Mouse (Mus musculus) intestine, embryonic 14.5 days (tissue): ENCODE measurements around the gene Atn1. TPM values are rescaled to one million over a fixed set of nuclear protein-coding genes. Genes with fewer than 3 reads are reported as not detected.

Source experiments
- ATAC-seq: fragments of 200-750 bp; cut with Nextera tagmentation; replicated peaks from 2 replicates; pipeline ENCODE4 v1.8.0; 2017; ENCODE audit warnings: low read depth, moderate number of reproducible peaks, moderate TSS enrichment, moderate library complexity; ENCODE audit not compliant: low FRiP score, low TSS enrichment
- DNase-seq: peaks from one replicate; pipeline ENCODE4 v3.0.0-alpha.2; 2018; ENCODE audit warnings: low spot score
- H3K27ac ChIP-seq: fragments of 300-500 bp; sonication (generic); 2 replicates; pipeline ENCODE4 v1.5.1; 2014; ENCODE audit warnings: low read depth, mild to moderate bottlenecking, control low read depth
- H3K27me3 ChIP-seq: fragments of 300-500 bp; sonication (generic); replicated peaks from 2 replicates; pipeline ENCODE4 v1.6.1; 2014; ENCODE audit warnings: low read length, control low read depth; ENCODE audit not compliant: control insufficient read depth, insufficient read depth
- H3K36me3 ChIP-seq: fragments of 300-500 bp; sonication (generic); 2 replicates; pipeline ENCODE4 v1.6.1; 2014; ENCODE audit warnings: low read length, control low read depth; ENCODE audit not compliant: control insufficient read depth, insufficient read depth
- H3K4me1 ChIP-seq: fragments of 300-500 bp; sonication (generic); replicated peaks from 2 replicates; pipeline ENCODE4 v1.6.1; 2014; ENCODE audit warnings: low read length, control low read depth, mixed read lengths; ENCODE audit not compliant: control insufficient read depth, insufficient read depth
- H3K4me2 ChIP-seq: fragments of 300-500 bp; sonication (generic); 2 replicates; pipeline ENCODE4 v1.6.1; 2014; ENCODE audit warnings: low read length
- H3K4me3 ChIP-seq: fragments of 300-500 bp; sonication (generic); 2 replicates; pipeline ENCODE4 v1.5.1; 2014; ENCODE audit warnings: low read depth, low read length, control low read depth, mixed read lengths
- H3K9ac ChIP-seq: fragments of 300-500 bp; sonication (generic); 2 replicates; pipeline ENCODE4 v1.6.1; 2014; ENCODE audit warnings: mild to moderate bottlenecking, low read length
- H3K9me3 ChIP-seq: fragments of 300-500 bp; sonication (generic); 2 replicates; pipeline ENCODE4 v1.6.1; 2016; ENCODE audit warnings: low read length, control low read depth; ENCODE audit not compliant: control insufficient read depth
- WGBS: fragments of 180-500 bp; shearing (Covaris S2); extraction: QIAGEN DNeasy Blood & Tissue Kit; methylation state at CpG from one replicate; pipeline ENCODE4 v1.1.7; 2014; 5-methylcytosine and 5-hydroxymethylcytosine counted together
- polyA plus RNA-seq: library from polyadenylated mRNA; unstranded; fragments of >200 nt; fragmentation: Nextera tagmentation; extraction: Ambion mirVana; gene quantifications from 2 replicates; pipeline ENCODE4 v1.2.1, GENCODE M21; 2014

Gene Atn1
- polyA plus RNA-seq, 1 experiment from 2014 or later = 12.1 TPM

GRCm38 (mm10) chr6:124740888-124741761 is 15.2 kb downstream of the Atn1 start, which contains the start of gene Grcc10:
Gene Grcc10 (minus strand): TSS chr6:124741374.
- no peaks in the 10 kb centered on the region for H3K27me3 ChIP-seq
- peak within 1 kb of the TSS; percentile 95 for H3K27ac ChIP-seq
- peak within 1 kb of the TSS; percentile 74 for H3K9ac ChIP-seq
- ATAC-seq (peak; percentile 75), DNase-seq (peak; percentile 93)
- H3K4me3 ChIP-seq = peak within 1 kb of the TSS; percentile 59
- peaks cover 26% of the 10 kb centered on the region for H3K36me3 ChIP-seq
- H3K4me1 ChIP-seq = peaks cover 30% of the 10 kb centered on the region
- peak within 1 kb of the TSS; percentile 71 for H3K4me2 ChIP-seq
- WGBS = 0% methylated on average over 41 of the region's 41 CpGs
- H3K9me3 ChIP-seq = no peaks in the 10 kb centered on the region

- H3K4me3 ChIP-seq = peak overlapping the region; percentile 59
- H3K9ac ChIP-seq = peak overlapping the region; percentile 74
- ATAC-seq = peak; percentile 6; the same call in 1 of the 2 replicates
- peaks cover 27% of the 10 kb centered on the region for H3K4me1 ChIP-seq
- H3K36me3 ChIP-seq = peaks cover 26% of the 10 kb centered on the region
- H3K4me2 ChIP-seq = peak overlapping the region; percentile 71
- under 1% methylated on average over 26 of the region's 29 CpGs for WGBS
- peak overlapping the region; percentile 95 for H3K27ac ChIP-seq
- no peaks in the 10 kb centered on the region for H3K27me3 ChIP-seq
- peak; percentile 91 for DNase-seq
- H3K9me3 ChIP-seq = no peaks in the 10 kb centered on the region
Observed at GRCm38 (mm10) chr6:124740211-124740887, 16.0 kb downstream of the Atn1 start.

- no peak for ATAC-seq
- H3K9ac ChIP-seq = no peak overlapping the region
- WGBS = 83% methylated on average over 10 of the region's 10 CpGs
Observed at GRCm38 (mm10) chr6:124739231-124739796, 17.0 kb downstream of the Atn1 start.

GRCm38 (mm10) chr6:124738511-124739023 is 17.8 kb downstream of the Atn1 start, which contains the start of gene Ptpn6:
Gene Ptpn6 (minus strand): TSS chr6:124738714.
- no peaks in the 10 kb centered on the region for H3K27me3 ChIP-seq
- peak within 1 kb of the TSS; percentile 71; the same call in 1 of the 2 replicates for H3K4me2 ChIP-seq
- peak within 1 kb of the TSS; percentile 6; the same call in 1 of the 2 replicates for H3K27ac ChIP-seq
- H3K36me3 ChIP-seq = peaks cover 12% of the 10 kb centered on the region
- H3K9ac ChIP-seq = peak within 1 kb of the TSS; percentile 31; the same call in 1 of the 2 replicates
- H3K4me3 ChIP-seq = no peak within 1 kb of the TSS
- H3K4me1 ChIP-seq = peaks cover 27% of the 10 kb centered on the region
- no peaks in the 10 kb centered on the region for H3K9me3 ChIP-seq
- 15% methylated on average over 15 of the region's 15 CpGs for WGBS
- peak; percentile 77 for ATAC-seq
- peak; percentile 80 for DNase-seq

More at GRCm38 (mm10) chr6:124739231-124739796, 17.0 kb downstream of the Atn1 start:
- H3K4me3 ChIP-seq = peak overlapping the region; percentile 59; the same call in 1 of the 2 replicates
- no peak for DNase-seq
- peaks cover 27% of the 10 kb centered on the region for H3K4me1 ChIP-seq
- no peaks in the 10 kb centered on the region for H3K27me3 ChIP-seq
- peaks cover 18% of the 10 kb centered on the region for H3K36me3 ChIP-seq
- H3K9me3 ChIP-seq = no peaks in the 10 kb centered on the region
- peak overlapping the region; percentile 71 for H3K4me2 ChIP-seq
- peak overlapping the region; percentile 6; the same call in 1 of the 2 replicates for H3K27ac ChIP-seq

GRCm38 (mm10) chr6:124737040-124737439 is 19.3 kb downstream of the Atn1 start:
- no peaks in the 10 kb centered on the region for H3K9me3 ChIP-seq
- no peak for DNase-seq
- H3K36me3 ChIP-seq = no peaks in the 10 kb centered on the region
- H3K4me3 ChIP-seq = no peak overlapping the region
- WGBS = 90% methylated on average over 11 of the region's 11 CpGs
- no peak overlapping the region for H3K9ac ChIP-seq
- no peak for ATAC-seq
- H3K27me3 ChIP-seq = no peaks in the 10 kb centered on the region
- H3K4me1 ChIP-seq = peaks cover 26% of the 10 kb centered on the region
- H3K27ac ChIP-seq = no peak overlapping the region
- H3K4me2 ChIP-seq = no peak overlapping the region

- no peak overlapping the region for H3K4me3 ChIP-seq
- 95% methylated on average over 3 of the region's 3 CpGs for WGBS
- no peak overlapping the region for H3K27ac ChIP-seq
Observed at GRCm38 (mm10) chr6:124734417-124734816, 21.9 kb downstream of the Atn1 start.

GRCm38 (mm10) chr6:124732476-124733370 is 23.6 kb downstream of the Atn1 start:
- H3K27ac ChIP-seq = no peak overlapping the region
- H3K27me3 ChIP-seq = no peaks in the 10 kb centered on the region
- H3K4me1 ChIP-seq = no peaks in the 10 kb centered on the region
- H3K9ac ChIP-seq = no peak overlapping the region
- no peak overlapping the region for H3K4me2 ChIP-seq
- no peaks in the 10 kb centered on the region for H3K9me3 ChIP-seq
- H3K4me3 ChIP-seq = no peak overlapping the region
- ATAC-seq = peak; percentile 12; the same call in 1 of the 2 replicates
- DNase-seq = no peak
- WGBS = 55% methylated on average over 19 of the region's 19 CpGs
- H3K36me3 ChIP-seq = no peaks in the 10 kb centered on the region

More at GRCm38 (mm10) chr6:124734417-124734816, 21.9 kb downstream of the Atn1 start:
- ATAC-seq (no peak), DNase-seq (no peak)
- H3K9ac ChIP-seq = no peak overlapping the region
- H3K9me3 ChIP-seq = no peaks in the 10 kb centered on the region
- H3K36me3 ChIP-seq = no peaks in the 10 kb centered on the region
- H3K4me2 ChIP-seq = no peak overlapping the region
- H3K27me3 ChIP-seq = no peaks in the 10 kb centered on the region
- H3K4me1 ChIP-seq = peaks cover 12% of the 10 kb centered on the region; the same call in 1 of the 2 replicates
